Mouse (Mus musculus) cerebellum, postnatal 25 days (tissue): ENCODE results near the gene Gm3336.
A peak's percentile ranks its signal among the peaks of the same experiment; 100 is the strongest.

Source experiments
- DNase-seq, 2 experiments: peaks; one replicate each; pipeline ENCODE4 v3.0.0; 2021; ENCODE audit warnings: mixed read lengths in 2 of 2

The Gm3336 gene

GRCm38 (mm10) chr8:70765329-70765728 lies 47.0 kb downstream of the Gm3336 start:
- no peak for DNase-seq

- DNase-seq = peak in 1 of 2 experiments; percentile 36
Measured at GRCm38 (mm10) chr8:70765838-70766570, 47.7 kb downstream of the Gm3336 start.

DNA sequence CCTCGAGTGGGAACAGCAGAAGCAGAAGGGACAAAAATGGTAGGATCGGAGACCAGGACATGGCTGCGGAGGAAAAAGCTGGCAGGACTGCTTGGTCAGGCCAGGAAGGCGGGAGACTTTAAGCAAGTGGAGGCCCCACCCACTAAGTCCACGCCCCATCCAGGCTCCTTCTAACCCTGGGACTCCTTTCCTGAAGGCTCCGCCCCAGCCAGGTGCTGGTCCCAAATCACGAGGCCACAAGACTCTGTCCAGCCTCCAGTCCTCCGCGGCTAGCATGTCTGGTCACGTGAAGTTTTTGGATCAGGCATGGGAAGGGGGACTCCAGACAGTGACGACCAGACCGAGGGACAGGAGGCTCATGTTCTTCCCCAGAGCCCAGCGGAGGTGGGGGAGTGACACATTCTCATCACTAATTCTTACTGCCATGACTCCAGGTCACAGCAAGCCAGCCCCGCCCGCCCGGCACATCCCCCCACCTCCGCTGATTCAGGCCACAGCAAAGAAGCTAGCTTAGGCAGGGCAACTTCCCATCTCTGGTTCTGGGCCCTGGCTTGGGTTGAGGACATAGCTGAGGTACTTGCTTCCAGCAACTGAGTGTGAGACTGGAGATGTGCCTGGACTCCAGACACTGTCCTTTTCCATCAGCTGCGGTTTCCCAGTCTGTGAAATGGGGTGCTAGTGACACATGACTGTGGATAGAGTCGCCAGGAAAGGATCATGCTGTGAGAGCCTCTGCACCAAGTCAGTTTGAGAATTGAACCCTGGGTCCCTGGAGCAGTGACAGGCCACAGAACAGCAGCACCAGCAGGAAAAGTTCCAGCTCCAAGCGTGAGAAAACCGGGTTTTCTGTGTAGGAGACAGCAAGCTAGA lies 48.5 kb downstream of the Gm3336 start:
- peak; percentile 61 to 71 for DNase-seq

GRCm38 (mm10) chr8:70767503-70767902 lies 49.2 kb downstream of the Gm3336 start:
- DNase-seq = peak in 1 of 2 experiments; percentile 31

- DNase-seq = peak; percentile 22 to 53
Measured at GRCm38 (mm10) chr8:70768231-70768776, 50.0 kb downstream of the Gm3336 start.

GRCm38 (mm10) chr8:70768956-70769355 lies 50.6 kb downstream of the Gm3336 start:
- DNase-seq = peak; percentile 20 to 41

- peak; percentile 94 to 98 for DNase-seq
Measured at GRCm38 (mm10) chr8:70769359-70769758, 51.0 kb downstream of the Gm3336 start.

DNA sequence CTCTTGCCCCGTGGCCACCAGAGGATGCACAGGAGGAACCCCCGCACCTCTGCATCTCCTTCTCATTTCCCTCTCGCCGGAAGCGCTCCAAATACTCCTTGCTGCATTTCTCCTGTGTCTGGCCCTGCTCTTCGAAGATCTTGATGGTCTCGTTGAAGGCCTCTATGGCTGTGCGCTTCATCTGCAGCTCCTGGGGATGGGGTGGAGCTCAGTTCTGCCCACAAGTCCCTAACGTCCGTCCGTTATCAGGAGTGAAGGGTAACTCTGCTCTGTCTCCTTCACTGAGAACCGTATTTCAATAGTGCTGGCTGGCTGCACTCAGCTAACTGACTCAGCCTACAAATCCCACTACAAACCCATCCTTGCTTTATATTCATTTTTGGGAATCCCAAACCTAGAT lies 51.5 kb downstream of the Gm3336 start:
- DNase-seq = no peak

GRCm38 (mm10) chr8:70770748-70771147 lies 52.4 kb downstream of the Gm3336 start:
- DNase-seq = no peak

DNA sequence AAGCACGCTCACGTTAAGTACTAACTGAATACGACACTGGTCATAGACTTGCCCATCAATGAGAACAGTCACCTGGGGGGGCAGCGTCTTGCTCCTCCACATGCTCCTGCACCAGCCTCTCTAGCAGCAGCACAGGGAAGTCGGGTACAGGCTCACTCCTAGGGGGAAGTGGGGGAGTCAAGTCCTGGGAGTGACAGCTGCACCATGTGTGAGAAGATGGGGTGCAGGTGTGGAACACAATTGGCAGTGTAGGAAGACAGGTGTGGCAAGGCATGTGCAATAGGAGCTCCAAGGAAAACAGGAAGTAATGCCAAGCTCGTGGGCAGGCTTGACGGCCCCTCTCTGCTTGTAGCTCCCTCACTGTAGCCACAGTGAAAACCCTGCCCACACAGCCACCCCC lies 52.9 kb downstream of the Gm3336 start:
- DNase-seq = peak in 1 of 2 experiments; percentile 10

GRCm38 (mm10) chr8:70772075-70772474 lies 53.7 kb downstream of the Gm3336 start:
- peak in 1 of 2 experiments; percentile 27 for DNase-seq
